Mouse (Mus musculus) embryonic fibroblast, embryonic 13.5 days (primary cell): ENCODE measurements around the gene Galnt2.

ENCODE experiments used
- CTCF ChIP-seq: IDR thresholded peaks from 2 replicates; pipeline ENCODE4 v1.5.1; 2011; ENCODE audit warnings: mild to moderate bottlenecking, control low read depth, low read length, moderate library complexity, borderline replicate concordance; ENCODE audit not compliant: insufficient read depth
- POLR2A ChIP-seq: IDR thresholded peaks from 2 replicates; pipeline ENCODE4 v1.6.1; 2011; ENCODE audit warnings: low read depth, mild to moderate bottlenecking, control low read depth, low read length, moderate library complexity

DNA sequence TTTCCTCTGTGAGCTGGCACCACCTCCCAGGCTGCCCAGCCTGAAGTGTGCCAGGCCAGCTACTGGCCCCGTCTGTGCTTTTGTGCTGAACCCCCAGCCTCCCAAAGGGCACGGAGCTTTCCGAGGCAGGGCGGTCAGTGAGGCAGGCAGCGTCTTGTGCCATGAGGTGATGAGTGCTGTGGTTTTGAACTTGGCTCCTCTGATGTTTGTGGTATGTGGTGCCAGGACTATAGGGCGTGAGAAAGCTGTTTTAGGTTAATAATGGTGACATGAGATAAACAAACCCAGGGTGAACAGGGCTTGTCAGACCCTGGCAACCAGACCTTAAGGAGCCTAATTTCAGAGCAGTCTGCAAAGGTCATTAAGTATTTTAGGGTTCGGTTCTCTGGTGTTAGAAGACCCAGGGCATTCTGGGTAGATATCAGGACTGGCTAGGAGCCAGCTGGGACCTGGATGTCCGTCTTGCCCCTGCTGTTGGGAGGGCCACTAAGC, 86.0 kb downstream of the Galnt2 start:
- TF ChIP-seq POLR2A (no peak), CTCF (no peak)
